Mouse (Mus musculus): ENCODE measurements around the gene Cel. TPM values are rescaled to one million over a fixed set of nuclear protein-coding genes. Genes with fewer than 3 reads are reported as not detected.

Cel gene
- polyA plus RNA-seq, 1 experiment from 2014 or later: 3.3 TPM

- Histone ChIP-seq H3K4me1 (replicated peaks; ENCODE audit: control insufficient read depth, insufficient read depth) (no peaks in the 10 kb centered on the region), H3K27ac (replicated peaks) (no peak overlapping the region), H3K9me3 (ENCODE audit: control insufficient read depth, low read length) (no peaks in the 10 kb centered on the region), H3K36me3 (ENCODE audit: control insufficient read depth, insufficient read depth, low read length) (no peaks in the 10 kb centered on the region), H3K9ac (ENCODE audit: low read length) (no peak overlapping the region), H3K27me3 (ENCODE audit: control insufficient read depth, insufficient read depth, low read length) (no peaks in the 10 kb centered on the region), H3K4me3 (ENCODE audit: low read depth, low read length) (no peak overlapping the region), H3K4me2 (replicated peaks; ENCODE audit: low read depth) (no peak overlapping the region)
- no peak; the same call in 1 of the 2 replicates for ATAC-seq (ENCODE audit: low FRiP score, low TSS enrichment)
- DNase-seq (ENCODE audit: low spot score): no peak
- 42% methylated on average over 10 of the region's 10 CpGs for WGBS
- TF ChIP-seq CTCF (IDR thresholded peaks at IDR 0.05; ENCODE audit: low read depth): no peak
- no peak for TF ChIP-seq EP300 (optimal IDR thresholded peaks at IDR 0.05)
Observed at GRCm38 (mm10) chr2:28607341-28608165, 44.4 kb upstream of the Cel start.

- no peaks in the 10 kb centered on the region for H3K27me3 ChIP-seq (ENCODE audit: control insufficient read depth, insufficient read depth, low read length)
- no peak for ATAC-seq (ENCODE audit: low FRiP score, low TSS enrichment)
- no peaks in the 10 kb centered on the region for H3K4me1 ChIP-seq (replicated peaks; ENCODE audit: control insufficient read depth, insufficient read depth)
- no peak for DNase-seq (ENCODE audit: low spot score)
- H3K9ac ChIP-seq (ENCODE audit: low read length): no peak overlapping the region
- no peak overlapping the region for H3K4me2 ChIP-seq (replicated peaks; ENCODE audit: low read depth)
- H3K36me3 ChIP-seq (ENCODE audit: control insufficient read depth, insufficient read depth, low read length): no peaks in the 10 kb centered on the region
- H3K27ac ChIP-seq (replicated peaks): no peak overlapping the region
- 57% methylated on average over 8 of the region's 8 CpGs for WGBS
- no peaks in the 10 kb centered on the region for H3K9me3 ChIP-seq (ENCODE audit: control insufficient read depth, low read length)
- TF ChIP-seq CTCF (IDR thresholded peaks at IDR 0.05; ENCODE audit: low read depth) (peak; percentile 53), EP300 (optimal IDR thresholded peaks at IDR 0.05) (no peak)
- no peak overlapping the region for H3K4me3 ChIP-seq (ENCODE audit: low read depth, low read length)
Observed at GRCm38 (mm10) chr2:28606601-28607340, 43.6 kb upstream of the Cel start.

GRCm38 (mm10) chr2:28605789-28606541, 42.8 kb upstream of the Cel start:
- DNase-seq (ENCODE audit: low spot score) (no peak), ATAC-seq (ENCODE audit: low FRiP score, low TSS enrichment) (no peak)
- Histone ChIP-seq H3K27ac (replicated peaks) (no peak overlapping the region), H3K4me3 (ENCODE audit: low read depth, low read length) (no peak overlapping the region), H3K9ac (ENCODE audit: low read length) (no peak overlapping the region), H3K4me2 (replicated peaks; ENCODE audit: low read depth) (no peak overlapping the region), H3K27me3 (ENCODE audit: control insufficient read depth, insufficient read depth, low read length) (no peaks in the 10 kb centered on the region), H3K9me3 (ENCODE audit: control insufficient read depth, low read length) (no peaks in the 10 kb centered on the region), H3K36me3 (ENCODE audit: control insufficient read depth, insufficient read depth, low read length) (no peaks in the 10 kb centered on the region), H3K4me1 (replicated peaks; ENCODE audit: control insufficient read depth, insufficient read depth) (no peaks in the 10 kb centered on the region)
- 73% methylated on average over 14 of the region's 14 CpGs for WGBS
- no peak for TF ChIP-seq CTCF (IDR thresholded peaks at IDR 0.05; ENCODE audit: low read depth)
- TF ChIP-seq EP300 (optimal IDR thresholded peaks at IDR 0.05): no peak

GRCm38 (mm10) chr2:28603542-28603941, 40.3 kb upstream of the Cel start:
- ATAC-seq (ENCODE audit: low FRiP score, low TSS enrichment) (no peak), DNase-seq (ENCODE audit: low spot score) (no peak)
- Histone ChIP-seq H3K9me3 (ENCODE audit: control insufficient read depth, low read length) (no peaks in the 10 kb centered on the region), H3K4me2 (replicated peaks; ENCODE audit: low read depth) (no peak overlapping the region), H3K4me3 (ENCODE audit: low read depth, low read length) (no peak overlapping the region), H3K27me3 (ENCODE audit: control insufficient read depth, insufficient read depth, low read length) (no peaks in the 10 kb centered on the region), H3K27ac (replicated peaks) (no peak overlapping the region), H3K36me3 (ENCODE audit: control insufficient read depth, insufficient read depth, low read length) (no peaks in the 10 kb centered on the region), H3K4me1 (replicated peaks; ENCODE audit: control insufficient read depth, insufficient read depth) (no peaks in the 10 kb centered on the region), H3K9ac (ENCODE audit: low read length) (no peak overlapping the region)
- 83% methylated on average over 5 of the region's 5 CpGs for WGBS
- TF ChIP-seq CTCF (IDR thresholded peaks at IDR 0.05; ENCODE audit: low read depth) (no peak), EP300 (optimal IDR thresholded peaks at IDR 0.05) (no peak)

GRCm38 (mm10) chr2:28601720-28602590, 38.8 kb upstream of the Cel start:
- TF ChIP-seq CTCF (IDR thresholded peaks at IDR 0.05; ENCODE audit: low read depth): no peak
- no peak for TF ChIP-seq EP300 (optimal IDR thresholded peaks at IDR 0.05)
- Histone ChIP-seq H3K9ac (ENCODE audit: low read length) (no peak overlapping the region), H3K4me2 (replicated peaks; ENCODE audit: low read depth) (no peak overlapping the region), H3K36me3 (ENCODE audit: control insufficient read depth, insufficient read depth, low read length) (no peaks in the 10 kb centered on the region), H3K27ac (replicated peaks) (no peak overlapping the region), H3K27me3 (ENCODE audit: control insufficient read depth, insufficient read depth, low read length) (no peaks in the 10 kb centered on the region), H3K9me3 (ENCODE audit: control insufficient read depth, low read length) (no peaks in the 10 kb centered on the region), H3K4me3 (ENCODE audit: low read depth, low read length) (no peak overlapping the region), H3K4me1 (replicated peaks; ENCODE audit: control insufficient read depth, insufficient read depth) (no peaks in the 10 kb centered on the region)
- 48% methylated on average over 12 of the region's 12 CpGs for WGBS
- ATAC-seq (ENCODE audit: low FRiP score, low TSS enrichment): 0 out of 2 replicates have a peak, but pooled peaks have one; percentile 17
- no peak for DNase-seq (ENCODE audit: low spot score)

All from stomach, postnatal 0 days (tissue).